Mouse (Mus musculus) intestine, postnatal 0 days (tissue): ENCODE measurements around the gene Iqca. TPM values are rescaled to one million over a fixed set of nuclear protein-coding genes. Genes with fewer than 3 reads are reported as not detected.

Source experiments
- ATAC-seq: fragments of 200-750 bp; cut with Nextera tagmentation; 2 replicates; pipeline ENCODE4 v1.8.0; 2017; ENCODE audit warnings: mild to moderate bottlenecking, moderate TSS enrichment, moderate library complexity
- H3K27ac ChIP-seq: fragments of 300-500 bp; sonication (generic); 2 replicates; pipeline ENCODE4 v1.5.1; 2014; ENCODE audit warnings: mild to moderate bottlenecking, low read depth, low read length, moderate library complexity
- H3K27me3 ChIP-seq: fragments of 300-500 bp; sonication (generic); replicated peaks from 2 replicates; pipeline ENCODE4 v1.6.1; 2014; ENCODE audit warnings: low read length, mixed read lengths; ENCODE audit not compliant: control insufficient read depth, insufficient read depth
- H3K36me3 ChIP-seq: fragments of 300-500 bp; sonication (generic); 2 replicates; pipeline ENCODE4 v1.6.1; 2014; ENCODE audit warnings: mild to moderate bottlenecking, moderate library complexity; ENCODE audit not compliant: control insufficient read depth, insufficient read depth
- H3K4me1 ChIP-seq: fragments of 300-500 bp; sonication (generic); replicated peaks from 2 replicates; pipeline ENCODE4 v1.6.1; 2014; ENCODE audit warnings: antibody characterized with exemption, low read length, mixed read lengths; ENCODE audit not compliant: control insufficient read depth, insufficient read depth
- H3K4me2 ChIP-seq: fragments of 300-500 bp; sonication (generic); replicated peaks from 2 replicates; pipeline ENCODE4 v1.6.1; 2014; ENCODE audit warnings: low read depth, mild to moderate bottlenecking, moderate library complexity
- H3K4me3 ChIP-seq: fragments of 300-500 bp; sonication (generic); 2 replicates; pipeline ENCODE4 v1.5.1; 2014; ENCODE audit warnings: low read depth, low read length
- H3K9ac ChIP-seq: fragments of 300-500 bp; sonication (generic); 2 replicates; pipeline ENCODE4 v1.6.1; 2014; ENCODE audit warnings: mild to moderate bottlenecking, low read depth, low read length
- H3K9me3 ChIP-seq: fragments of 300-500 bp; sonication (generic); 2 replicates; pipeline ENCODE4 v1.6.1; 2016; ENCODE audit warnings: mixed run types; ENCODE audit not compliant: control insufficient read depth
- CTCF ChIP-seq: sonication (generic); IDR thresholded peaks from 2 replicates; pipeline ENCODE4 v1.5.1; 2016; ENCODE audit warnings: low read depth, mild to moderate bottlenecking, control low read depth, antibody characterized with exemption, moderate library complexity
- WGBS: fragments of 180-500 bp; shearing (Covaris S2); extraction: QIAGEN DNeasy Blood & Tissue Kit; methylation state at CpG from one replicate; pipeline ENCODE4 v1.1.7; 2014; 5-methylcytosine and 5-hydroxymethylcytosine counted together
- polyA plus RNA-seq: library from polyadenylated mRNA; unstranded; fragments of >200 nt; fragmentation: Nextera tagmentation; extraction: Ambion mirVana; gene quantifications from 2 replicates; pipeline ENCODE4 v1.2.1, GENCODE M21; 2015

Iqca gene
- polyA plus RNA-seq, 1 experiment from 2014 or later = 0.47 TPM

DNA sequence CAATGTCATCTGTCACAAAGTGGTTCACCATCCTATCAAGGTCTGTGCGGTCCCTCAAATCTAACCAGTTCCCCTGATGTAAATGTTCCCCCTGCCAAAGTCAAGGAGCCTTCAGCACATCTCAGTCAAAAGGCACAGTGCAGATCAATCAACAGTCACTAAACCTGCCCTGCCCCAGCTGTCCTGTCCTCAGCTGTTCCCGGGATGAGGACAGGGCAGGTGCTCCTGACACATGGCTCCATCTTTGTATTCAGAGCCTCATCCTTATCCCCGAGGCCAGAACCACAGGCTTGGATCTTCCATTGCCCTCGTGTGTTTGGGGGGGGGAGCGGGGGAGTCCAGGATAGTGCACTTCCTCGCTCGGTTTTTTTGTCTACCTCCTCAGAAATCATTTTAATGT, 3.4 kb upstream of the Iqca start:
- H3K4me2 ChIP-seq = no peak overlapping the region
- ATAC-seq = no peak
- 54% methylated on average over 7 of the region's 7 CpGs for WGBS
- no peaks in the 10 kb centered on the region for H3K9me3 ChIP-seq
- no peak overlapping the region for H3K4me3 ChIP-seq
- 0 out of 2 replicates have a peak, but pooled peaks cover 2% of the 10 kb centered on the region for H3K4me1 ChIP-seq
- no peaks in the 10 kb centered on the region for H3K27me3 ChIP-seq
- TF ChIP-seq CTCF = no peak
- H3K27ac ChIP-seq = no peak overlapping the region
- H3K36me3 ChIP-seq = no peaks in the 10 kb centered on the region
- H3K9ac ChIP-seq = no peak overlapping the region

DNA sequence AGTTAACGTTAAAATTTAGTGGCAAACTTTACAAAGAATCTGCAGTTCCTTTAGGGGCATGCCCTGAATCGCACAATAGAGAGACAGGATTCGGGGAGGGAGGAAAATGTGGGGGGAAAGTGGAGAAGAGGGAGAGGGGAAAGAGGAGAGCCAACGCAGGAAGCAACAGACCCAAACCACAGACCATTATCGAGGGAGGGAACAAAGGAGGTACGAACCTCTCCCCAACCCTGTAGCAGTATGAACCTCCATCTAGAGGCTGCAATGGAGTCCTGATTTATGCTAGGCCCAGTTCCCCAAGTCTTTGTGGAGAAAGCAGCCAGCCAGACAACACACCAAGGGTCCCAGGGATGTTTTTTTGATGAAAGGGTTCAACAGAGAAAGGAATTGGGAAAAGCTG, 586 bp upstream of the Iqca start:
- no peak for TF ChIP-seq CTCF
- ATAC-seq = no peak

DNA sequence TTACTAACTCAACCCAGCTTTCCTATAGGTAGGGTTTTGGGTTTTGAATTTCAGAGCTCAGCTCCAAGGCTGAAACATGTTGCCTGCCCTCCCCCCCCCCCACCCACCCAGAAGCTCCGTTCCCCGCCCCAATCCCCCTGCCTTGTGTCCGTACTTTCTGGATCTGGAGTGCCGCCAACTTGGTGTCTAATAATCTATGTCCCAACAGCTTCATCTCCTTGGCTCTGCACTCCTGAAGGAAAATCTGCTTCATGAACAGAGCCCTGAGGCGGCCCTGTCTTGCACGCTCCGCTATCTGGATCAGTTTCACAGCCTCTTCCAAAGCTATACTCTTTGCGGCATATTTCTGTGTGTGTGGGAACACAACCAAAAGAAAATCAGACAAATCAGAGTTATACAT, 13.5 kb downstream of the Iqca start:
- no peak overlapping the region for H3K4me2 ChIP-seq
- no peaks in the 10 kb centered on the region for H3K36me3 ChIP-seq
- H3K4me3 ChIP-seq = no peak overlapping the region
- TF ChIP-seq CTCF = no peak
- H3K9me3 ChIP-seq = no peaks in the 10 kb centered on the region
- WGBS = 69% methylated on average over 8 of the region's 8 CpGs
- H3K9ac ChIP-seq = no peak overlapping the region
- H3K4me1 ChIP-seq = no peaks in the 10 kb centered on the region
- no peak overlapping the region for H3K27ac ChIP-seq
- H3K27me3 ChIP-seq = no peaks in the 10 kb centered on the region
- ATAC-seq = no peak

More for the DNA sequence above, 586 bp upstream of the Iqca start:
- Histone ChIP-seq H3K4me1 (0 out of 2 replicates have a peak, but pooled peaks cover 2% of the 10 kb centered on the region), H3K27me3 (no peaks in the 10 kb centered on the region), H3K36me3 (no peaks in the 10 kb centered on the region), H3K4me2 (peak overlapping the region; percentile 40; the same call in 1 of the 2 replicates), H3K9me3 (no peaks in the 10 kb centered on the region), H3K4me3 (no peak overlapping the region), H3K27ac (no peak overlapping the region), H3K9ac (no peak overlapping the region)
- WGBS = 30% methylated on average over 6 of the region's 6 CpGs

DNA sequence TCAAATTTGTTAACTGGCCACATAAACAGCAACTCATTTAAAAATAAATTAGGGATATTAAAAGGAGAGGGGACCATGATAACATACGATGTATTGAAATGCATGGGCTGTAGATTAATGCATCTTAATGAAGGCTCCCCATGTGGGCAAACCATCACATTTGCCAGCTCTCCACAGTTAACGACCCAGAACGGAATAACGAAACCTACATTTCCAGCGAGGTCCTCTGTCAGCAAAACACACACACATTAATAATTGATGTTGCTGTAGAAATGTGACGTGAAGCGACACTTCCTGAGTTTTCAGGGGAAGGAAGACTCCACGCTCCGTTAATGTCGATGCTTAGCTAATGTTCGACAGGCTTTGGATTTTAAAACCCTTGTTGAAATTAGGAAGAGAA, 20.8 kb downstream of the Iqca start:
- Histone ChIP-seq H3K4me2 (no peak overlapping the region), H3K36me3 (no peaks in the 10 kb centered on the region), H3K27ac (no peak overlapping the region), H3K4me3 (no peak overlapping the region), H3K27me3 (no peaks in the 10 kb centered on the region), H3K9me3 (no peaks in the 10 kb centered on the region), H3K4me1 (no peaks in the 10 kb centered on the region), H3K9ac (no peak overlapping the region)
- no peak for ATAC-seq
- no peak for TF ChIP-seq CTCF
- 85% methylated on average over 11 of the region's 11 CpGs for WGBS

DNA sequence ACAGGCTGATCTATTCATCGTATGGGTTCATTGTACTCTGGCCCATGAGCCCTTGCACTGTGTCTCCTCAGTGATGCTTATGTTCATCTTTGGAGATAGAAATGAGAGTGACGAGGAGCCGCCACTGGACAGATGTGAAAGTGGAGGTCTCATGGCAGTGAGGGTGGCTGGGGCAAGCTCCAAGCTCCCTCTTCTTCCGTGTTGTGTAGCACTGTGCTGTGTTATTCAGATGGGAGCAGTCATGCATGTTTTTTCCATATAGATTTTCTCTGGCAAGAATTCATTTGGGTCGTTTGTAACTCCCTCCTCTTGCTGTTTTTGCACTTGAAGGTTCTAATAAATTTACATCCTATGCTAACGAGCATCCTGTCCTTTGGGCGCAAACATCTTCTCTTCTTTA, 21.2 kb downstream of the Iqca start:
- ATAC-seq = no peak
- 87% methylated on average over 7 of the region's 7 CpGs for WGBS
- H3K9me3 ChIP-seq = no peaks in the 10 kb centered on the region
- no peaks in the 10 kb centered on the region for H3K27me3 ChIP-seq
- H3K4me2 ChIP-seq = no peak overlapping the region
- H3K27ac ChIP-seq = no peak overlapping the region
- H3K4me3 ChIP-seq = no peak overlapping the region
- H3K9ac ChIP-seq = no peak overlapping the region
- H3K36me3 ChIP-seq = no peaks in the 10 kb centered on the region
- H3K4me1 ChIP-seq = no peaks in the 10 kb centered on the region
- TF ChIP-seq CTCF = no peak

DNA sequence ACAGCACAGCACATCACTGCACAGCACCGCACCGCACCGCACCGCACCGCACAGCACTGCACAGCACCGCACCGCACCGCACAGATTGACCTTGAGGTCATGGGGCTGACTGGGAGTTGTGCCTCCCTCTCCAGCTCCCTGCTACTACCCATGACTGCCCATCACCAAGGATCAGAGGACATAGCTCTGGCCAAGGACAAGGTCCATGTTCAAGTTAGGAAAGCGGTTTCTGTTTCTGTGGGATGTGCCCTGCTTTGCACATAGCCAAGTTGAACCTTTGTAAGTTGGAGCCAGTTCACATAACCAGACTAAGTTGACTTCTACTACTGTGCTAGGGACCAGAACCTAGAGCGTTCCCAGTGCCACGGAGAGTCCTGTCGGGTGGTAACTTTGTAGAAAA, 28.6 kb downstream of the Iqca start:
- no peak for ATAC-seq
- Histone ChIP-seq H3K4me2 (no peak overlapping the region), H3K9me3 (no peaks in the 10 kb centered on the region), H3K9ac (no peak overlapping the region), H3K4me1 (no peaks in the 10 kb centered on the region), H3K27ac (no peak overlapping the region), H3K36me3 (no peaks in the 10 kb centered on the region), H3K27me3 (no peaks in the 10 kb centered on the region), H3K4me3 (no peak overlapping the region)
- 96% methylated on average over 12 of the region's 12 CpGs for WGBS
- TF ChIP-seq CTCF = no peak

DNA sequence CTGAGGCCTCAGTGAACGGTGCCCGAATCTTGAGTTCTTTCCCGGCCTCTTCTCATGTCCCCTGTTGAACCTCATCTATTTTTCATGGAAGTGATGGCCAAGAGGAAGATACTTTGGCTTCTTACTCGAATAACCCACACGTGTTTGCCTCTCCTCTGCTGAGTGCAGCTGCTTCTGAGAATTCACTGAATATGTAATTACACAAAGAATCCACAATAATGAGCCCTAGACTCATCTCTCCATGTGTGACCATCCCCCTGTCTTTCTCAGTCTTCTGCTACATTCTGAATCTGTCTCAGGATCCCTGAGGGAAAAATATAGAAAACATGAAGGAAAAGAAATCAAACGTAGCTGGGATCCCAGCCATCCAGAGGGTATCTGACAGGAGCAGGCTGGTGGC, 32.5 kb downstream of the Iqca start:
- Histone ChIP-seq H3K4me3 (no peak overlapping the region), H3K9me3 (no peaks in the 10 kb centered on the region), H3K9ac (no peak overlapping the region), H3K36me3 (no peaks in the 10 kb centered on the region), H3K4me1 (peaks cover 4% of the 10 kb centered on the region; the same call in 1 of the 2 replicates), H3K4me2 (no peak overlapping the region), H3K27me3 (no peaks in the 10 kb centered on the region), H3K27ac (no peak overlapping the region)
- 74% methylated on average over 6 of the region's 6 CpGs for WGBS
- no peak for TF ChIP-seq CTCF
- ATAC-seq = no peak
